Mouse (Mus musculus) ES-E14 (cell line): Measurements from ENCODE around the gene Tcl1b3. TPM values are rescaled to one million over a fixed set of nuclear protein-coding genes. Genes with fewer than 3 reads are reported as not detected.
"Not testable (repeated sequence)": the region's sequence is repeated elsewhere in the genome, so short reads cannot be mapped to it uniquely, and the experiment has no call there.

Experiments used
- DNase-seq: peaks from one replicate; pipeline ENCODE4 v3.0.0-alpha.2; 2013; ENCODE audit warnings: low read depth, low spot score
- H3K27ac ChIP-seq: 2 replicates; pipeline ENCODE4 v1.5.1; 2012; ENCODE audit warnings: low read depth, mild to moderate bottlenecking, low read length, moderate library complexity, mixed read lengths; ENCODE audit not compliant: poor library complexity, insufficient read depth, severe bottlenecking
- H3K36me3 ChIP-seq: 2 replicates; pipeline ENCODE4 v1.6.1; 2012; ENCODE audit warnings: mild to moderate bottlenecking, low read length, moderate library complexity, mixed read lengths; ENCODE audit not compliant: control insufficient read depth, poor library complexity, insufficient read depth, severe bottlenecking
- H3K4me1 ChIP-seq, 2 experiments: fragments of 150-350 bp in 1 of 2; sonication (generic) in 1 of 2; 2 replicates each; pipeline ENCODE4 v1.6.1; 2012; ENCODE audit warnings: low read length in 2 of 2, mild to moderate bottlenecking in 1 of 2, mixed read lengths in 1 of 2; ENCODE audit not compliant: control insufficient read depth in 2 of 2, insufficient read depth in 2 of 2, poor library complexity in 1 of 2
- H3K4me3 ChIP-seq, 2 experiments: fragments of 150-350 bp in 1 of 2; sonication (generic) in 1 of 2; 2 replicates each; pipeline ENCODE4 v1.5.1; 2012; ENCODE audit warnings: low read length in 2 of 2, low read depth in 1 of 2, mild to moderate bottlenecking in 1 of 2, mixed read lengths in 1 of 2; ENCODE audit not compliant: insufficient read depth in 1 of 2, poor library complexity in 1 of 2, severe bottlenecking in 1 of 2
- H3K9ac ChIP-seq: 2 replicates; pipeline ENCODE4 v1.6.1; 2012; ENCODE audit warnings: low read depth, mild to moderate bottlenecking, low read length, mixed read lengths; ENCODE audit not compliant: poor library complexity, insufficient read depth, severe bottlenecking
- H3K9me3 ChIP-seq: fragments of 150-350 bp; sonication (generic); 2 replicates; pipeline ENCODE4 v1.6.1; 2012; ENCODE audit warnings: low read depth, mild to moderate bottlenecking, low read length; ENCODE audit not compliant: control insufficient read depth, insufficient read depth
- CHD2 ChIP-seq: IDR thresholded peaks from 2 replicates; pipeline ENCODE4 v1.6.1; 2014; ENCODE audit warnings: mild to moderate bottlenecking, low read depth, low read length, inconsistent platforms
- HCFC1 ChIP-seq: IDR thresholded peaks from 2 replicates; pipeline ENCODE4 v1.6.1; 2012; ENCODE audit warnings: low read length, inconsistent platforms, borderline replicate concordance; ENCODE audit not compliant: insufficient read depth
- MAFK ChIP-seq: IDR thresholded peaks from 2 replicates; pipeline ENCODE4 v1.6.1; 2014; ENCODE audit warnings: mild to moderate bottlenecking, low read depth, low read length, inconsistent platforms; ENCODE audit not compliant: insufficient read depth
- ZC3H11A ChIP-seq: IDR thresholded peaks from 2 replicates; pipeline ENCODE4 v1.6.1; 2012; ENCODE audit warnings: low read depth, mild to moderate bottlenecking, inconsistent platforms, low read length, borderline replicate concordance
- ZNF384 ChIP-seq: IDR thresholded peaks from 2 replicates; pipeline ENCODE4 v1.6.1; 2012; ENCODE audit warnings: low read depth, low read length, inconsistent platforms
- in situ Hi-C, 2 experiments: fragments of 600-800 bp; cut with MboI; formaldehyde crosslinking; loops; one replicate each; pipeline ENCODE4 v1.15.1; 2025; ENCODE audit warnings: low sequenced_read_pairs in 2 of 2, inconsistent platforms in 1 of 2; ENCODE audit not compliant: unreplicated experiment in 2 of 2
- total RNA-seq: library from RNA; depleted of rRNA; stranded (reverse); fragments of 300-350 nt; gene quantifications from 2 replicates; pipeline ENCODE4 v1.2.3, GENCODE M21; 2012

Gene Tcl1b3
- total RNA-seq, 1 experiment, result not detected

DNA sequence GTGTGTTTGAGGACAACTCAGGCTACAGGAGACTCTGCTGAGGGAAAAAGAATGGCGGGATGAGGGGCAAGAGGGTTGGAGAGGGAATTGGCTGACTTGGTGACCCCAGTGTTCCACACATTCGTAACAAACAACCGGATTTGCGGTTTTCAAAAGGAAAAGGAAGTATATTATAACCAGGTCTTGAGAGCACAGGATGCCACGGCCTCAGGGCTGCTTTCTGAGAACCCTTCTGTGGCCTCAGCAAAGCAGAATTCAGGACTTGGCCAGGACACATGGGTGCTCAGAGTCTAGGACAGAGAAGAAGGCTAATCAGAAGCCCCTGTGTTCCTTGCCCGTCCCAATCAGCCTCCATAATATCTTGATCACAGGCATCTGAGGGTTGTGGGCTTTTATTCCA lies 32.0 kb upstream of the Tcl1b3 start:
- no peaks in the 10 kb centered on the region for H3K36me3 ChIP-seq
- DNase-seq, result no peak
- H3K9ac ChIP-seq, result no peak overlapping the region
- H3K9me3 ChIP-seq, result no peaks in the 10 kb centered on the region
- in situ Hi-C loops, result no loop called here
- H3K4me3 ChIP-seq, result no peak overlapping the region
- H3K27ac ChIP-seq, result no peak overlapping the region
- TF ChIP-seq CHD2 (no peak), ZC3H11A (no peak), ZNF384 (no peak), MAFK (no peak), HCFC1 (no peak)
- H3K4me1 ChIP-seq, result no peaks in the 10 kb centered on the region

GRCm38 (mm10) chr12:105159390-105159789 lies 31.5 kb upstream of the Tcl1b3 start, which contains the start of gene Tcl1b1:
Gene Tcl1b1 (plus strand): TSS chr12:105159690.
- in situ Hi-C loops, result no loop called here
- H3K4me3 ChIP-seq, result no peak within 1 kb of the TSS

GRCm38 (mm10) chr12:105166734-105167133 lies 24.1 kb upstream of the Tcl1b3 start:
- in situ Hi-C loops, result no loop called here

More at GRCm38 (mm10) chr12:105159390-105159789, 31.5 kb upstream of the Tcl1b3 start, which contains the start of gene Tcl1b1:
- H3K9ac ChIP-seq, result no peak within 1 kb of the TSS
- no peaks in the 10 kb centered on the region for H3K9me3 ChIP-seq
- no peak within 1 kb of the TSS for H3K27ac ChIP-seq
- H3K4me1 ChIP-seq, result no peaks in the 10 kb centered on the region
- no peak for TF ChIP-seq ZNF384
- no peak for TF ChIP-seq MAFK
- no peak for TF ChIP-seq ZC3H11A
- TF ChIP-seq CHD2, result no peak
- no peak for TF ChIP-seq HCFC1
- no peak for DNase-seq
- no peaks in the 10 kb centered on the region for H3K36me3 ChIP-seq

GRCm38 (mm10) chr12:105173366-105173765 lies 17.5 kb upstream of the Tcl1b3 start:
- H3K9me3 ChIP-seq, result no peaks in the 10 kb centered on the region
- H3K4me1 ChIP-seq, result peaks cover 0 to 2% of the 10 kb centered on the region in 2 experiments; a peak in 1 of 4 replicates
- TF ChIP-seq MAFK, result no peak
- TF ChIP-seq CHD2, result no peak
- TF ChIP-seq ZC3H11A, result no peak
- TF ChIP-seq HCFC1, result no peak
- no peak for TF ChIP-seq ZNF384
- H3K36me3 ChIP-seq, result no peaks in the 10 kb centered on the region
- no peak for DNase-seq
- in situ Hi-C loops, result no loop called here
- H3K4me3 ChIP-seq, result no peak overlapping the region
- no peak overlapping the region for H3K27ac ChIP-seq
- H3K9ac ChIP-seq, result no peak overlapping the region

More at GRCm38 (mm10) chr12:105166734-105167133, 24.1 kb upstream of the Tcl1b3 start:
- no peaks in the 10 kb centered on the region for H3K9me3 ChIP-seq
- no peak overlapping the region for H3K4me3 ChIP-seq
- no peak overlapping the region for H3K9ac ChIP-seq
- DNase-seq, result no peak
- TF ChIP-seq CHD2 (no peak), HCFC1 (no peak), MAFK (no peak)
- peaks cover 0 to 2% of the 10 kb centered on the region in 2 experiments; a peak in 1 of 4 replicates for H3K4me1 ChIP-seq
- H3K36me3 ChIP-seq, result no peaks in the 10 kb centered on the region
- no peak overlapping the region for H3K27ac ChIP-seq

GRCm38 (mm10) chr12:105174318-105174717 lies 16.5 kb upstream of the Tcl1b3 start:
- in situ Hi-C loops, H3K9me3 ChIP-seq, H3K36me3 ChIP-seq: not testable (repeated sequence)

GRCm38 (mm10) chr12:105176044-105176443 lies 14.8 kb upstream of the Tcl1b3 start, which contains the start of gene Tcl1b5:
Gene Tcl1b5 (plus strand): TSS chr12:105176344.
- H3K4me1 ChIP-seq, in situ Hi-C loops, DNase-seq, H3K36me3 ChIP-seq, H3K4me3 ChIP-seq, H3K27ac ChIP-seq, H3K9me3 ChIP-seq, H3K9ac ChIP-seq: not testable (repeated sequence)

More at GRCm38 (mm10) chr12:105174318-105174717, 16.5 kb upstream of the Tcl1b3 start:
- H3K4me3 ChIP-seq, H3K27ac ChIP-seq, H3K4me1 ChIP-seq, H3K9ac ChIP-seq: not testable (repeated sequence)
- DNase-seq, result peak; percentile 15

- H3K36me3 ChIP-seq, H3K27ac ChIP-seq, H3K9ac ChIP-seq, H3K9me3 ChIP-seq, DNase-seq, H3K4me1 ChIP-seq, H3K4me3 ChIP-seq, in situ Hi-C loops: not testable (repeated sequence)
Observed at GRCm38 (mm10) chr12:105181040-105181644, 9.7 kb upstream of the Tcl1b3 start.
